Mouse (Mus musculus) ES-Bruce4 (cell line): Measurements from ENCODE around the gene Slc16a8.

Experiments
- CTCF ChIP-seq: IDR thresholded peaks from one replicate; pipeline ENCODE4 v1.8.1; 2011; ENCODE audit warnings: low read depth, low read length
- EP300 ChIP-seq: IDR thresholded peaks from 2 replicates; pipeline ENCODE4 v1.6.1; 2011; ENCODE audit warnings: low read depth, low read length; ENCODE audit not compliant: insufficient read depth
- POLR2A ChIP-seq: IDR thresholded peaks from one replicate; pipeline ENCODE4 v1.8.1; 2011; ENCODE audit warnings: low read length; ENCODE audit not compliant: insufficient read depth

GRCm38 (mm10) chr15:79290340-79290739 is 35.8 kb upstream of the Slc16a8 start:
- TF ChIP-seq CTCF (no peak), EP300 (no peak), POLR2A (no peak)
